Mouse (Mus musculus) c-Kit-positive CD71-negative TER-119-negative erythroid progenitor cells, embryonic 14.5 days (primary cell): ENCODE results near the gene Lpar2.
A peak's percentile ranks its signal among the peaks of the same experiment; 100 is the strongest.

Source experiments
- DNase-seq: peaks from one replicate; pipeline ENCODE4 v3.0.0-alpha.2; 2013; ENCODE audit warnings: low read depth

Lpar2 gene

GRCm38 (mm10) chr8:69870003-69870765, 48.0 kb downstream of the Lpar2 start:
- DNase-seq: no peak

DNA sequence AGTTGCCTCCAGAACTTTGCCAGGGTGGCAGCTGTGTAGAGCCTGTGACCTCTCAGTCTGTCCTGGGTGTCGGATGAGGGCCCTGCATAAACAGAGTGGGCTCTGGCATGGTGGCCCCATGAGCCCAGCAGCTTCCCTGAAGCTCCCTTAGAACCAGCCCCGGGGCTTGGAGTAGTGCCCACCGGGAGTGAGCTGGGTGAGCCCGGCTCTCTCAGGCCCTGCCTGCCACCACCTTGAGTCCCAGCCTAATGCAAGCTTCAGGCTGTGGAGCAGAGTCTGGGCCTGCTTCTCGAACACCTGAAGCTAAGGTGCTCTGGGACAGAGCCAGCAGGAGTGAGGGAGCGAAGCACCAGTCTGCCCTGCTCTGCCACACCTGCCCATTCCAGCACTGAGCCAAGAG, 48.7 kb downstream of the Lpar2 start:
- no peak for DNase-seq

GRCm38 (mm10) chr8:69874155-69874554, 51.9 kb downstream of the Lpar2 start:
- DNase-seq: peak; percentile 50

DNA sequence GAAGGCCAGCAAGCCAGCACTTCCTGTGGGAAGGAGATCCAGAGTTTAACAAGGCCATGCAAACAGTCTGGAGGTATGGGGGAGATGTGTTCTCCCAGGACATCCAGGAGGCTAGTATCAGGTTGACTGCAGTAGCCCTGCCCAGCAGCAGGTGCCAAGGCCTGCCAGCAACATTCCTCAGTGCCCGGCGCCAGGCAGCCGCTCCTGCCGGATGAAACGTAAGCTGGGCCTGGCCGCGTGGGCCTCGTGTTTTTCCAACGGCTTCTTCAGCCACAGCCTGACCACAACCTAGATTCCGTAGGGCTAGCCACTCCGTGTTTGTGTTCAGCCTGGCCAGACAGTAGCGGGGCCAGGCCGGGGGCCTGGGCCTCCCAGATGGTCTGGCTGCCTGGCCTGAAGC, 52.4 kb downstream of the Lpar2 start:
- DNase-seq: no peak

- DNase-seq: no peak
These were observed 53.9 kb downstream of the Lpar2 start for GRCm38 (mm10) chr8:69876097-69876496.

GRCm38 (mm10) chr8:69876967-69877366, 54.7 kb downstream of the Lpar2 start:
- no peak for DNase-seq

DNA sequence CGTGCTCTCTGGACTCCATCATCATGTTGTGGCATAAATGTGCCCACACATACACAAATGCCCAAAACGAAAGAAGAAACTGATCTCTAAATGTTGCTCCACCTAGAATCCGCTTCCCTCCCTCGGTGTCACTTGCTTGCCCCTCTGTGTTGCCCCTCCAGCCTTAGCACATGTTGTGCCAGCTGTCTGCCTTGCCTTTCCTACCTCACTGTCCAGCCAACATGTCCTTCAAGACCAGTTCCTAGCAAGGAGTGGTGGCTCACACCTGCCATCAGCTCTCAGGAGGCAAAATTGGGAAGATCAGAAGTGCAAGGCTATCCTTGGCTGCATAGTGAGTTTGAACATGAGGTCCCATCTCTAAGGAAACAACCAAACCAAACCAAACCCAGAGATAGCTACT, 55.2 kb downstream of the Lpar2 start:
- no peak for DNase-seq

- no peak for DNase-seq
These were observed 55.8 kb downstream of the Lpar2 start for GRCm38 (mm10) chr8:69877992-69878391.

DNA sequence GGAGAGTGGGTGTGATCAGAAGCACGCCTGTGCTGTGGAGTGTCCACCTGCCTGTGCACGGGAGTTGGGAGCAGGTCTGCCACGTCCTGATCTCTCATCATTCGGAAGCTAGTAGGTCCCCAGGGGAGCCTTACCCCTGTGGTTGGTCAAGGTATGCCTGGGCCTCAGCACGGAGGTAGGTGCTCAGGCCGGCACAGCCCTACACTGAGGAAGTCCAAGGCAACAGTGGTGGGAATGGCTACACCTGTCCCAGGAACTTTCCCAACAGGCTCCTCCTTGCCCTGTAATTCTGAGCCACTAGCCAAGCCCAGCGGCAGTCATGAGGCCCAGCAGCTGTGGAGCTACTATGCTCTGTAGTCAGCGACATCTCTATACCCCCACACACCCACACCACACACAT, 57.4 kb downstream of the Lpar2 start:
- DNase-seq: no peak
